Mouse (Mus musculus): Measurements from ENCODE around the gene Zfp664. TPM values are rescaled to one million over a fixed set of nuclear protein-coding genes. Genes with fewer than 3 reads are reported as not detected.
A peak's percentile ranks its signal among the peaks of the same experiment; 100 is the strongest.

Gene Zfp664
- 9.5 and 10.9 TPM in 2 replicates for polyA plus RNA-seq (2015; fragmentation: Nextera tagmentation; extraction: Ambion mirVana)

- Histone ChIP-seq H3K4me3 (ENCODE audit: low read depth, low read length) (peak within 1 kb of the TSS; percentile 78), H3K27me3 (ENCODE audit: control insufficient read depth, insufficient read depth, low read depth, low read length) (peaks cover 42% of the 10 kb centered on the region), H3K9me3 (replicated peaks; ENCODE audit: control insufficient read depth, low read length) (no peaks in the 10 kb centered on the region), H3K9ac (ENCODE audit: low read depth, low read length) (peak within 1 kb of the TSS; percentile 80), H3K27ac (ENCODE audit: low read length) (peak within 1 kb of the TSS; percentile 41), H3K36me3 (ENCODE audit: control insufficient read depth, insufficient read depth) (no peaks in the 10 kb centered on the region), H3K4me2 (ENCODE audit: low read depth, low read length) (peak within 1 kb of the TSS; percentile 98), H3K4me1 (ENCODE audit: control insufficient read depth, low read depth, low read length) (peaks cover 19% of the 10 kb centered on the region)
- peak; percentile 96 for ATAC-seq (ENCODE audit: low read depth)
- WGBS (ENCODE audit: insufficient replicate concordance), result under 1% methylated on average over 85 of the region's 103 CpGs
These were observed at the start of gene Zfp664, which contains the start of gene Ccdc92 for GRCm38 (mm10) chr5:124862013-124862866. TSS of gene Zfp664 (plus strand) at chr5:124862691. TSS of gene Ccdc92 (minus strand) at chr5:124862424.

DNA sequence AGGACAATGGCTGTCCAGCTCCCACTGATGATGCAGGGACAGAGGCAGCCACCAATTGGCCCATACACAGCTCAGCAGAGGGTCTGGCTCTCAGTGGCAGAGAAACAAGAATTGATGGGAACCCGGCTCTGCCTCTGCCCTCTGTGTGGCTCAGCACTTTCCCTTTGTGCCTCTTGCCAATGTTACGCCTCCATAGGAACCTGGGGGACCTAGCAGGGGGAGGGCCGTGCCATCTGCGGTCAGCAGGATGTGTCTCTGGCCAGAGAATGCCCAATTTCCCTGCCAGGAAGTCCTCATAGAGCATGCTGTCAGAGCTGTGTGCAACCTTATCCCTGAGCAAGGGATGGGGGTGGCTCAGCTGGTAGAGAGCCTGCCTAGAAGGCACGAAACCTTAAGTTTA lies 47.7 kb upstream of the Zfp664 start:
- Histone ChIP-seq H3K27ac (ENCODE audit: low read length) (no peak overlapping the region), H3K4me2 (ENCODE audit: low read depth, low read length) (no peak overlapping the region), H3K36me3 (ENCODE audit: control insufficient read depth, insufficient read depth) (no peaks in the 10 kb centered on the region), H3K4me1 (ENCODE audit: control insufficient read depth, low read depth, low read length) (no peaks in the 10 kb centered on the region), H3K27me3 (ENCODE audit: control insufficient read depth, insufficient read depth, low read depth, low read length) (no peaks in the 10 kb centered on the region), H3K9me3 (replicated peaks; ENCODE audit: control insufficient read depth, low read length) (no peaks in the 10 kb centered on the region), H3K4me3 (ENCODE audit: low read depth, low read length) (no peak overlapping the region), H3K9ac (ENCODE audit: low read depth, low read length) (no peak overlapping the region)
- WGBS (ENCODE audit: insufficient replicate concordance), result 44% methylated on average over 5 of the region's 5 CpGs
- no peak for ATAC-seq (ENCODE audit: low read depth)

GRCm38 (mm10) chr5:124817050-124817449 lies 45.4 kb upstream of the Zfp664 start:
- Histone ChIP-seq H3K4me3 (ENCODE audit: low read depth, low read length) (no peak overlapping the region), H3K27me3 (ENCODE audit: control insufficient read depth, insufficient read depth, low read depth, low read length) (no peaks in the 10 kb centered on the region), H3K4me2 (ENCODE audit: low read depth, low read length) (no peak overlapping the region), H3K36me3 (ENCODE audit: control insufficient read depth, insufficient read depth) (no peaks in the 10 kb centered on the region), H3K27ac (ENCODE audit: low read length) (no peak overlapping the region), H3K4me1 (ENCODE audit: control insufficient read depth, low read depth, low read length) (no peaks in the 10 kb centered on the region), H3K9me3 (replicated peaks; ENCODE audit: control insufficient read depth, low read length) (no peaks in the 10 kb centered on the region), H3K9ac (ENCODE audit: low read depth, low read length) (no peak overlapping the region)
- ATAC-seq (ENCODE audit: low read depth), result no peak
- WGBS (ENCODE audit: insufficient replicate concordance), result 70% methylated on average over 15 of the region's 15 CpGs

DNA sequence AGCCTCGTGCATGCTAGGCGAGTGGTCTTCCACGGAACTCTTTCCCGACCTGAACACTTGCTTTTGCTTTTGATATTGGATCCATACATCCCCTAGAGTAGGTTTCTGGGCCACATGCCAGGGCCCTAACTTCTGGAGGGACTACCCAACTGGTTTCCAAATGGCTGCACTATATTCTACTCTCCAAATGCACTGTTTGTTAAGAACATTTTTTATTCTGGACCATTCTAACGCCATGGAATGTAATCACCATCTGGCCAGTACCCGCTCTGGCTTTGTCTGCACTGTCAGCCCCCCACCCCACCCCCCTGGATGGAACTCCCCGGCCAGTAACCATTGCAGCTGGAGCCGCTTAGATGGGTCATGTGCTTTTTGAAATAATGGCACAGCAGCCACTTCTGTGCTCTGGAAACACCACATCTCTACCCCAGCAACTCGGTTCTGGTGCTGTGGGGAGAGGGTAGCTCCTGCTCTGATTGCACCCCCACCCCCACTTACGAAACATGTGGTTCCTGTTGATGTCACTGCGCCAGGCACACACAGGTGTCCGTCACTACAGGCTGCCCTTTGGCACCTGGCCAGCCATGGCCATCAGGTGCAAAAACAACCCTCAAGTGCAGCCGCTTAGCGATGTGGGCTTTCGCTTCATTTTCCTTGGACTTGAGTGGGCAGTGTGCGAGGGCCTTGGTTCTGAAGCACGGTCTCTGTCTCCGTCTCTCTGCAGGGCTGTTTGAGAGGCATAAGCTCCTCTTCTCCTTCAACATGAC lies 40.2 kb upstream of the Zfp664 start:
- Histone ChIP-seq H3K4me3 (ENCODE audit: low read depth, low read length) (no peak overlapping the region), H3K27ac (ENCODE audit: low read length) (no peak overlapping the region), H3K4me2 (ENCODE audit: low read depth, low read length) (no peak overlapping the region), H3K9me3 (replicated peaks; ENCODE audit: control insufficient read depth, low read length) (no peaks in the 10 kb centered on the region), H3K36me3 (ENCODE audit: control insufficient read depth, insufficient read depth) (no peaks in the 10 kb centered on the region), H3K9ac (ENCODE audit: low read depth, low read length) (no peak overlapping the region), H3K27me3 (ENCODE audit: control insufficient read depth, insufficient read depth, low read depth, low read length) (no peaks in the 10 kb centered on the region), H3K4me1 (ENCODE audit: control insufficient read depth, low read depth, low read length) (no peaks in the 10 kb centered on the region)
- no peak for ATAC-seq (ENCODE audit: low read depth)
- 62% methylated on average over 18 of the region's 18 CpGs for WGBS (ENCODE audit: insufficient replicate concordance)

- 65% methylated on average over 12 of the region's 12 CpGs for WGBS (ENCODE audit: insufficient replicate concordance)
- no peak overlapping the region for H3K9ac ChIP-seq (ENCODE audit: low read depth, low read length)
- no peak overlapping the region for H3K4me3 ChIP-seq (ENCODE audit: low read depth, low read length)
- no peaks in the 10 kb centered on the region for H3K4me1 ChIP-seq (ENCODE audit: control insufficient read depth, low read depth, low read length)
- no peaks in the 10 kb centered on the region for H3K9me3 ChIP-seq (replicated peaks; ENCODE audit: control insufficient read depth, low read length)
- no peak overlapping the region for H3K4me2 ChIP-seq (ENCODE audit: low read depth, low read length)
- no peak for ATAC-seq (ENCODE audit: low read depth)
- H3K36me3 ChIP-seq (ENCODE audit: control insufficient read depth, insufficient read depth), result no peaks in the 10 kb centered on the region
- H3K27ac ChIP-seq (ENCODE audit: low read length), result no peak overlapping the region
- no peaks in the 10 kb centered on the region for H3K27me3 ChIP-seq (ENCODE audit: control insufficient read depth, insufficient read depth, low read depth, low read length)
These were observed 32.2 kb upstream of the Zfp664 start for GRCm38 (mm10) chr5:124830331-124830730.

- no peak overlapping the region for H3K4me3 ChIP-seq (ENCODE audit: low read depth, low read length)
- no peaks in the 10 kb centered on the region for H3K27me3 ChIP-seq (ENCODE audit: control insufficient read depth, insufficient read depth, low read depth, low read length)
- H3K27ac ChIP-seq (ENCODE audit: low read length), result no peak overlapping the region
- 83% methylated on average over 15 of the region's 15 CpGs for WGBS (ENCODE audit: insufficient replicate concordance)
- H3K4me1 ChIP-seq (ENCODE audit: control insufficient read depth, low read depth, low read length), result no peaks in the 10 kb centered on the region
- H3K4me2 ChIP-seq (ENCODE audit: low read depth, low read length), result no peak overlapping the region
- H3K9ac ChIP-seq (ENCODE audit: low read depth, low read length), result no peak overlapping the region
- no peaks in the 10 kb centered on the region for H3K36me3 ChIP-seq (ENCODE audit: control insufficient read depth, insufficient read depth)
- ATAC-seq (ENCODE audit: low read depth), result no peak
- no peaks in the 10 kb centered on the region for H3K9me3 ChIP-seq (replicated peaks; ENCODE audit: control insufficient read depth, low read length)
These were observed 27.3 kb upstream of the Zfp664 start for GRCm38 (mm10) chr5:124835218-124835617.

DNA sequence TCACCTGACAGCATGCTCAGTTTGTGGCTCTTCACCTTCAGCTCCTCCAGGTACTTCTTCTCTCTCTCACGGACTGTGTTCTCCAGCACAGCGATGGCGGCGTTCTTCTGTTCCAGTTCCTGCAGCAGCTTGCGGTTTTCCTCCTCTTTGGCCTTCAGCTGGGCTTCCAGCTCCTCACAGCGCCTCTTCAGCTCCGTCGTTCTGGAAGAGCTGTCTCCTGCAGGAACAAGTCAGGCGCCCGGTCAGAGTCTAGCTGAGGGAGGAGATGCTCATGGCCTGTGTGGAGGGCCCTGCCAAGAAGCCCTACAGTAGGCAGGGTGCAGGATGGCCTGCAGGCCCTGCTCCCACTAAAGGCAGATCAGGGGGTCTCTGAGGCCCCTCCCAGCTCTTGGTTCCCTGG lies 26.4 kb upstream of the Zfp664 start:
- no peaks in the 10 kb centered on the region for H3K9me3 ChIP-seq (replicated peaks; ENCODE audit: control insufficient read depth, low read length)
- no peak overlapping the region for H3K9ac ChIP-seq (ENCODE audit: low read depth, low read length)
- H3K4me2 ChIP-seq (ENCODE audit: low read depth, low read length), result no peak overlapping the region
- WGBS (ENCODE audit: insufficient replicate concordance), result 80% methylated on average over 10 of the region's 10 CpGs
- no peak overlapping the region for H3K4me3 ChIP-seq (ENCODE audit: low read depth, low read length)
- H3K36me3 ChIP-seq (ENCODE audit: control insufficient read depth, insufficient read depth), result no peaks in the 10 kb centered on the region
- ATAC-seq (ENCODE audit: low read depth), result no peak
- H3K4me1 ChIP-seq (ENCODE audit: control insufficient read depth, low read depth, low read length), result no peaks in the 10 kb centered on the region
- H3K27ac ChIP-seq (ENCODE audit: low read length), result no peak overlapping the region
- H3K27me3 ChIP-seq (ENCODE audit: control insufficient read depth, insufficient read depth, low read depth, low read length), result no peaks in the 10 kb centered on the region

- no peaks in the 10 kb centered on the region for H3K4me1 ChIP-seq (ENCODE audit: control insufficient read depth, low read depth, low read length)
- ATAC-seq (ENCODE audit: low read depth), result no peak
- H3K27me3 ChIP-seq (ENCODE audit: control insufficient read depth, insufficient read depth, low read depth, low read length), result no peaks in the 10 kb centered on the region
- WGBS (ENCODE audit: insufficient replicate concordance), result 40% methylated on average over 4 of the region's 4 CpGs
- no peaks in the 10 kb centered on the region for H3K36me3 ChIP-seq (ENCODE audit: control insufficient read depth, insufficient read depth)
- H3K9ac ChIP-seq (ENCODE audit: low read depth, low read length), result no peak overlapping the region
- no peak overlapping the region for H3K4me2 ChIP-seq (ENCODE audit: low read depth, low read length)
- H3K4me3 ChIP-seq (ENCODE audit: low read depth, low read length), result no peak overlapping the region
- no peak overlapping the region for H3K27ac ChIP-seq (ENCODE audit: low read length)
- no peaks in the 10 kb centered on the region for H3K9me3 ChIP-seq (replicated peaks; ENCODE audit: control insufficient read depth, low read length)
These were observed 25.9 kb upstream of the Zfp664 start for GRCm38 (mm10) chr5:124836621-124837020.

GRCm38 (mm10) chr5:124840202-124840601 lies 22.3 kb upstream of the Zfp664 start:
- 54% methylated on average over 7 of the region's 7 CpGs for WGBS (ENCODE audit: insufficient replicate concordance)
- no peak for ATAC-seq (ENCODE audit: low read depth)
- Histone ChIP-seq H3K4me3 (ENCODE audit: low read depth, low read length) (no peak overlapping the region), H3K27ac (ENCODE audit: low read length) (no peak overlapping the region), H3K27me3 (ENCODE audit: control insufficient read depth, insufficient read depth, low read depth, low read length) (no peaks in the 10 kb centered on the region), H3K4me2 (ENCODE audit: low read depth, low read length) (no peak overlapping the region), H3K4me1 (ENCODE audit: control insufficient read depth, low read depth, low read length) (no peaks in the 10 kb centered on the region), H3K9me3 (replicated peaks; ENCODE audit: control insufficient read depth, low read length) (no peaks in the 10 kb centered on the region), H3K9ac (ENCODE audit: low read depth, low read length) (no peak overlapping the region), H3K36me3 (ENCODE audit: control insufficient read depth, insufficient read depth) (no peaks in the 10 kb centered on the region)
